Mouse (Mus musculus) kidney, adult 2 months (tissue): ENCODE data around the gene D7Ertd443e. TPM values are rescaled to one million over a fixed set of nuclear protein-coding genes. Genes with fewer than 3 reads are reported as not detected.

ENCODE experiments used
- DNase-seq: peaks from one replicate; pipeline ENCODE4 v3.0.0; 2021
- H3K27ac ChIP-seq: fragments of 200-500 bp; 2 replicates; pipeline ENCODE4 v1.5.1; 2012; ENCODE audit warnings: low read depth, low read length, control low read depth, inconsistent platforms; ENCODE audit not compliant: insufficient read depth
- H3K27me3 ChIP-seq: fragments of 200-500 bp; replicated peaks from 2 replicates; pipeline ENCODE4 v1.6.1; 2012; ENCODE audit warnings: mild to moderate bottlenecking, moderate library complexity, low read length, inconsistent platforms; ENCODE audit not compliant: control insufficient read depth, insufficient read depth
- H3K36me3 ChIP-seq: fragments of 200-500 bp; 2 replicates; pipeline ENCODE4 v1.6.1; 2012; ENCODE audit warnings: mild to moderate bottlenecking, moderate library complexity, low read length, inconsistent platforms; ENCODE audit not compliant: control insufficient read depth, insufficient read depth
- H3K4me1 ChIP-seq: fragments of 200-500 bp; 2 replicates; pipeline ENCODE4 v1.6.1; 2011; ENCODE audit warnings: low read length; ENCODE audit not compliant: control insufficient read depth, insufficient read depth
- H3K4me3 ChIP-seq: fragments of 200-500 bp; 2 replicates; pipeline ENCODE4 v1.5.1; 2011; ENCODE audit warnings: mild to moderate bottlenecking, low read depth, low read length, control low read depth; ENCODE audit not compliant: insufficient read depth
- CTCF ChIP-seq: fragments of 200-500 bp; conservative IDR thresholded peaks from 2 replicates; pipeline ENCODE4 v1.5.1; 2011; ENCODE audit warnings: low read depth, mild to moderate bottlenecking, control low read depth, low read length, moderate library complexity, mixed read lengths; ENCODE audit not compliant: insufficient read depth, insufficient read length
- POLR2A ChIP-seq: fragments of 200-500 bp; IDR thresholded peaks from one replicate; pipeline ENCODE4 v1.6.1; 2011; ENCODE audit warnings: low read depth, low read length, control low read depth
- WGBS: fragments of 180-500 bp; shearing (Covaris S2); methylation state at CpG from one replicate; pipeline ENCODE4 v1.1.7; 2018; 5-methylcytosine and 5-hydroxymethylcytosine counted together
- polyA plus RNA-seq: library from polyadenylated mRNA; depleted of rRNA; stranded (reverse); fragments of >200 nt; gene quantifications from 2 replicates; pipeline ENCODE4 v1.2.3, GENCODE M21; 2012

The D7Ertd443e gene
- polyA plus RNA-seq, 1 experiment = 1.5 TPM

DNA sequence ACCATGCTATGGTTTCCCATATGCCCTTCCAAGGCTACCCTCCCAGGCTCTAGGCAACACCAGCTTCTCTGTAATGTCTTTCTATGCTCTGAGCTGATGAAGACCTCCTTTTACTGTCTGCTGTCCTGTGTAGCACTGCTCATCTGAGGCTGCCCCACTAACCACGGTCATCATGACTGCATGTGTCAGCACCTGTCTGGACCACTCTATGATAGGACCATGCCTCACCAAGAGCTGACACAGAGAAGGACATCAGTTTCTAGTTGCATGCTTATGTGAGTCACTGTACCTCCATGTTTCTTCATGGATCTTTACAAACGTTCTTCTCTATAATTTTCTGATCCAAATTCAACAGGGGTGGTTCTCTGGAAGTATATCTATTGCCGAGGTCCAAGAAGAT lies 154.8 kb downstream of the D7Ertd443e start:
- H3K4me3 ChIP-seq = no peak overlapping the region
- no peaks in the 10 kb centered on the region for H3K4me1 ChIP-seq
- H3K36me3 ChIP-seq = no peaks in the 10 kb centered on the region
- WGBS = 89% methylated on average over 3 of the region's 3 CpGs
- no peaks in the 10 kb centered on the region for H3K27me3 ChIP-seq
- TF ChIP-seq CTCF (no peak), POLR2A (no peak)
- DNase-seq = no peak
- no peak overlapping the region for H3K27ac ChIP-seq

GRCm38 (mm10) chr7:134229899-134230298 lies 155.6 kb downstream of the D7Ertd443e start:
- no peak overlapping the region for H3K27ac ChIP-seq
- H3K4me3 ChIP-seq = no peak overlapping the region
- no peaks in the 10 kb centered on the region for H3K4me1 ChIP-seq
- WGBS = 67% methylated on average over 2 of the region's 2 CpGs
- no peak for DNase-seq
- no peaks in the 10 kb centered on the region for H3K27me3 ChIP-seq
- TF ChIP-seq CTCF = no peak
- TF ChIP-seq POLR2A = no peak
- no peaks in the 10 kb centered on the region for H3K36me3 ChIP-seq

GRCm38 (mm10) chr7:134227773-134228455 lies 157.5 kb downstream of the D7Ertd443e start:
- Histone ChIP-seq H3K4me1 (no peaks in the 10 kb centered on the region), H3K27me3 (no peaks in the 10 kb centered on the region), H3K4me3 (no peak overlapping the region), H3K36me3 (no peaks in the 10 kb centered on the region), H3K27ac (peak overlapping the region; percentile 53; the same call in 1 of the 2 replicates)
- TF ChIP-seq CTCF (no peak), POLR2A (no peak)
- DNase-seq = peak; percentile 70
- WGBS = 42% methylated on average over 13 of the region's 13 CpGs

- H3K27ac ChIP-seq = no peak overlapping the region
- H3K4me1 ChIP-seq = no peaks in the 10 kb centered on the region
- WGBS = 87% methylated on average over 4 of the region's 4 CpGs
- H3K4me3 ChIP-seq = no peak overlapping the region
- no peaks in the 10 kb centered on the region for H3K27me3 ChIP-seq
- H3K36me3 ChIP-seq = no peaks in the 10 kb centered on the region
- DNase-seq = no peak
- TF ChIP-seq POLR2A (no peak), CTCF (no peak)
Measured at GRCm38 (mm10) chr7:134227101-134227500, 158.4 kb downstream of the D7Ertd443e start.

DNA sequence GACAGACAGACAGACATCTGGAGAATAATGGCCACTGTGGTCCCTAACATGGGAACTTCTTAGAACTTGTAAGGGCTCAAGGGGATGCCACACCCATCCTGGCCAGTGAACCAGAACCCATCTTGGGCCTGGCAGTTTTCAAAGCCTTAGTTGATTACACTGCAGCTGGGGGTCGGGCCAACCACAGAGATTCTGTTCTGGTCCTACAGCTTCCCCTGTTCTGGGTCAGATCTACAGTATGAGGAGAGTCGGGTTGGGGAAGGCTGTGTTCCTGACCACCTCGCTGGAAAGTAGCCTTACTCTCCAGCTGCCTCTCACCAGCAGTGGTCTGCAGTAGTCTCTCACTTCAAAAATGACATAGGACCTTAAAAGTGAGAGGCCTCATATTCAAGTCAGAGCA lies 159.2 kb downstream of the D7Ertd443e start:
- Histone ChIP-seq H3K36me3 (no peaks in the 10 kb centered on the region), H3K4me1 (no peaks in the 10 kb centered on the region), H3K27ac (no peak overlapping the region), H3K4me3 (no peak overlapping the region), H3K27me3 (no peaks in the 10 kb centered on the region)
- TF ChIP-seq POLR2A (no peak), CTCF (no peak)
- no peak for DNase-seq
- 80% methylated on average over 3 of the region's 3 CpGs for WGBS

- peak; percentile 68 for DNase-seq
- H3K27ac ChIP-seq = no peak overlapping the region
Measured at GRCm38 (mm10) chr7:134224741-134225612, 160.5 kb downstream of the D7Ertd443e start.

GRCm38 (mm10) chr7:134224421-134224740 lies 161.1 kb downstream of the D7Ertd443e start:
- Histone ChIP-seq H3K27ac (no peak overlapping the region), H3K4me1 (no peaks in the 10 kb centered on the region), H3K36me3 (no peaks in the 10 kb centered on the region), H3K4me3 (peak overlapping the region; percentile 48), H3K27me3 (no peaks in the 10 kb centered on the region)
- no peak for TF ChIP-seq CTCF
- no peak for TF ChIP-seq POLR2A
- DNase-seq = peak; percentile 14
- 2% methylated on average over 14 of the region's 14 CpGs for WGBS

More at GRCm38 (mm10) chr7:134224741-134225612, 160.5 kb downstream of the D7Ertd443e start:
- WGBS = 2% methylated on average over 90 of the region's 90 CpGs
- H3K36me3 ChIP-seq = no peaks in the 10 kb centered on the region
- no peaks in the 10 kb centered on the region for H3K4me1 ChIP-seq
- no peaks in the 10 kb centered on the region for H3K27me3 ChIP-seq
- no peak for TF ChIP-seq CTCF
- no peak for TF ChIP-seq POLR2A
- H3K4me3 ChIP-seq = peak overlapping the region; percentile 48
